Mouse (Mus musculus) heart, embryonic 14.5 days (tissue): ENCODE measurements around the gene Kirrel3. TPM values are rescaled to one million over a fixed set of nuclear protein-coding genes. Genes with fewer than 3 reads are reported as not detected.

Experiments used
- ATAC-seq: fragments of 200-750 bp; cut with Nextera tagmentation; 2 replicates; pipeline ENCODE4 v1.8.0; 2017; ENCODE audit warnings: low read depth, moderate TSS enrichment; ENCODE audit not compliant: insufficient number of reproducible peaks, insufficient read depth, low FRiP score
- H3K27ac ChIP-seq, 2 experiments: fragments of 200-500 bp in 1 of 2; fragments of 300-500 bp in 1 of 2; sonication (generic) in 1 of 2; replicated peaks in 1 of 2; 2 replicates each; pipeline ENCODE4 v1.5.1; 2012 to 2014; ENCODE audit warnings: low read depth in 2 of 2, low read length in 2 of 2, control low read depth in 1 of 2, mild to moderate bottlenecking in 1 of 2, mixed read lengths in 1 of 2; ENCODE audit not compliant: control insufficient read depth in 1 of 2, insufficient read depth in 1 of 2
- H3K27me3 ChIP-seq: fragments of 300-500 bp; sonication (generic); 2 replicates; pipeline ENCODE4 v1.6.1; 2014; ENCODE audit warnings: mild to moderate bottlenecking, low read length, control low read depth; ENCODE audit not compliant: control insufficient read depth, insufficient read depth
- H3K36me3 ChIP-seq: fragments of 300-500 bp; sonication (generic); 2 replicates; pipeline ENCODE4 v1.6.1; 2014; ENCODE audit warnings: mild to moderate bottlenecking, control low read depth, low read length, mixed read lengths; ENCODE audit not compliant: control insufficient read depth, insufficient read depth
- H3K4me1 ChIP-seq, 2 experiments: fragments of 200-500 bp in 1 of 2; fragments of 300-500 bp in 1 of 2; sonication (generic) in 1 of 2; 2 replicates each; pipeline ENCODE4 v1.6.1; 2012 to 2014; ENCODE audit warnings: low read length in 2 of 2, control low read depth in 1 of 2, mixed read lengths in 1 of 2; ENCODE audit not compliant: control insufficient read depth in 2 of 2, insufficient read depth in 2 of 2
- H3K4me2 ChIP-seq: fragments of 300-500 bp; sonication (generic); 2 replicates; pipeline ENCODE4 v1.6.1; 2014; ENCODE audit warnings: mild to moderate bottlenecking, low read length
- H3K4me3 ChIP-seq, 2 experiments: fragments of 200-500 bp in 1 of 2; fragments of 300-500 bp in 1 of 2; sonication (generic) in 1 of 2; 2 replicates each; pipeline ENCODE4 v1.5.1; 2012 to 2014; ENCODE audit warnings: low read length in 2 of 2, mild to moderate bottlenecking in 2 of 2, control low read depth in 1 of 2, low read depth in 1 of 2, moderate library complexity in 1 of 2; ENCODE audit not compliant: control insufficient read depth in 1 of 2, insufficient read depth in 1 of 2
- H3K9ac ChIP-seq: fragments of 300-500 bp; sonication (generic); 2 replicates; pipeline ENCODE4 v1.6.1; 2014; ENCODE audit warnings: mild to moderate bottlenecking, low read length
- H3K9me3 ChIP-seq: fragments of 300-500 bp; sonication (generic); 2 replicates; pipeline ENCODE4 v1.6.1; 2016; ENCODE audit warnings: low read length, control low read depth; ENCODE audit not compliant: control insufficient read depth
- WGBS: fragments of 180-500 bp; shearing (Covaris S2); extraction: QIAGEN DNeasy Blood & Tissue Kit; methylation state at CpG from one replicate; pipeline ENCODE4 v1.1.7; 2014; 5-methylcytosine and 5-hydroxymethylcytosine counted together
- polyA plus RNA-seq: library from polyadenylated mRNA; unstranded; fragments of >200 nt; fragmentation: Nextera tagmentation; extraction: Ambion mirVana; gene quantifications from 2 replicates; pipeline ENCODE4 v1.2.1, GENCODE M21; 2014

The Kirrel3 gene
- polyA plus RNA-seq, 1 experiment from 2014 or later: 1.0 TPM

- Histone ChIP-seq H3K27me3 (peaks cover 11% of the 10 kb centered on the region; the same call in 1 of the 2 replicates), H3K27ac (no peak overlapping the region), H3K36me3 (no peaks in the 10 kb centered on the region), H3K4me1 (no peaks in the 10 kb centered on the region), H3K9me3 (no peaks in the 10 kb centered on the region), H3K4me2 (no peak overlapping the region), H3K4me3 (no peak overlapping the region), H3K9ac (no peak overlapping the region)
- WGBS: 74% methylated on average over 14 of the region's 14 CpGs
- ATAC-seq: no peak
Observed at GRCm38 (mm10) chr9:34964172-34965040, 478.7 kb downstream of the Kirrel3 start.

DNA sequence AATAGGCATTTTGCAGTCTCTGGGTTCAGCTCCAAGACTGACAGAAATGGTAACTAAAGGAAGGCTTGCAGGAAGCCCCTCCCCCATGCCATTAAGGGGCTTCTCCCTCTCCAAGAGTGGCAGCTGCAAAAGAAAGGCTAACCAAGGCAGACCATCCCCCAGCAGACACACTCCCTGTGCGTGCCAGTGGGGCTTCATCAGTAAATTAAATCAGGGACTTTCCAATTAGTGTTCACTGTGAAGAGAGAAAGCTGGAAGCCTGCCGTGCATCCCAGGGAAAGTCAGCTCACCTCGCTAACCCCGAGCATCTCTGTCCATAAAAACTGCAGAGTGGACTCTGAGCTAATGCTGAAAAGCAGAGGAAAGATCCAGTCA is 479.3 kb downstream of the Kirrel3 start:
- no peak overlapping the region for H3K4me3 ChIP-seq
- no peaks in the 10 kb centered on the region for H3K9me3 ChIP-seq
- H3K9ac ChIP-seq: no peak overlapping the region
- no peak overlapping the region for H3K4me2 ChIP-seq
- no peak overlapping the region for H3K27ac ChIP-seq
- WGBS: 29% methylated on average over 4 of the region's 4 CpGs
- peaks cover 11% of the 10 kb centered on the region; the same call in 1 of the 2 replicates for H3K27me3 ChIP-seq
- no peaks in the 10 kb centered on the region for H3K4me1 ChIP-seq
- no peaks in the 10 kb centered on the region for H3K36me3 ChIP-seq
- no peak for ATAC-seq

DNA sequence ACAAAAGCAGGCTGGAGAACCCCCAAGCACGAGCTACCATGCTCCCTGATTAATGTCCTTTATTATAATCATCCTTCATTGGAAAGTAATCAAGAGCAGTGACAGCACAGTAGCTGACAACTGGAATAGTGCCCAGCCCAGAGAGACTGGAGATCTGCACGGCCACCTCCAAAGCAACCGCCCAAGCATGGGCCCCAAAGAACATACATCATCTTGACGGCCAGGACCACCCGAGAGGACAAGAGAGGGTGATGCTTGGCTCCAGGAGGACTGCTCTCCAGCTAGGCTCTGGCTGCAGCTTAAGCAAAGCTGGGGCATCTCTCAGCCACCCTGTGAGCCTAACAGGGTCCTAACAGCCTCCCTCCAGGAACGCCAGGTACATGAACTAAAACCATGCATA is 482.1 kb downstream of the Kirrel3 start:
- Histone ChIP-seq H3K36me3 (no peaks in the 10 kb centered on the region), H3K4me2 (no peak overlapping the region), H3K27me3 (peaks cover 4% of the 10 kb centered on the region; the same call in 1 of the 2 replicates), H3K9me3 (no peaks in the 10 kb centered on the region), H3K9ac (no peak overlapping the region), H3K27ac (no peak overlapping the region), H3K4me3 (no peak overlapping the region), H3K4me1 (peaks cover 0 to 2% of the 10 kb centered on the region in 2 experiments; a peak in 1 of 4 replicates)
- no peak for ATAC-seq
- WGBS: 67% methylated on average over 6 of the region's 6 CpGs

- WGBS: 57% methylated on average over 6 of the region's 6 CpGs
- H3K4me3 ChIP-seq: no peak overlapping the region
- no peak overlapping the region for H3K27ac ChIP-seq
- no peak for ATAC-seq
- no peak overlapping the region for H3K4me2 ChIP-seq
- no peaks in the 10 kb centered on the region for H3K9me3 ChIP-seq
- no peaks in the 10 kb centered on the region for H3K36me3 ChIP-seq
- peaks cover 0 to 2% of the 10 kb centered on the region in 2 experiments; a peak in 1 of 4 replicates for H3K4me1 ChIP-seq
- H3K27me3 ChIP-seq: no peaks in the 10 kb centered on the region
- H3K9ac ChIP-seq: no peak overlapping the region
Observed at GRCm38 (mm10) chr9:34969881-34970490, 484.3 kb downstream of the Kirrel3 start.

- no peaks in the 10 kb centered on the region for H3K9me3 ChIP-seq
- no peaks in the 10 kb centered on the region for H3K27me3 ChIP-seq
- no peak overlapping the region for H3K9ac ChIP-seq
- WGBS: 89% methylated on average over 1 of the region's 1 CpGs
- peaks cover 0 to 2% of the 10 kb centered on the region in 2 experiments; a peak in 1 of 4 replicates for H3K4me1 ChIP-seq
- H3K4me3 ChIP-seq: no peak overlapping the region
- H3K36me3 ChIP-seq: no peaks in the 10 kb centered on the region
- ATAC-seq: no peak
- H3K4me2 ChIP-seq: no peak overlapping the region
- H3K27ac ChIP-seq: no peak overlapping the region
Observed at GRCm38 (mm10) chr9:34974326-34974725, 488.6 kb downstream of the Kirrel3 start.

- Histone ChIP-seq H3K27ac (no peak overlapping the region), H3K27me3 (no peaks in the 10 kb centered on the region), H3K4me1 (peaks cover 0 to 2% of the 10 kb centered on the region in 2 experiments; a peak in 1 of 4 replicates), H3K4me2 (no peak overlapping the region), H3K36me3 (no peaks in the 10 kb centered on the region), H3K4me3 (no peak overlapping the region), H3K9me3 (no peaks in the 10 kb centered on the region), H3K9ac (no peak overlapping the region)
- ATAC-seq: no peak
- 85% methylated on average over 6 of the region's 6 CpGs for WGBS
Observed at GRCm38 (mm10) chr9:34975245-34975644, 489.6 kb downstream of the Kirrel3 start.

GRCm38 (mm10) chr9:34976596-34977462 is 491.1 kb downstream of the Kirrel3 start:
- Histone ChIP-seq H3K4me3 (no peak overlapping the region), H3K9ac (no peak overlapping the region), H3K4me1 (peaks cover 0 to 2% of the 10 kb centered on the region in 2 experiments; a peak in 1 of 4 replicates), H3K27me3 (no peaks in the 10 kb centered on the region), H3K9me3 (no peaks in the 10 kb centered on the region), H3K4me2 (no peak overlapping the region), H3K27ac (no peak overlapping the region), H3K36me3 (no peaks in the 10 kb centered on the region)
- 73% methylated on average over 8 of the region's 8 CpGs for WGBS
- no peak for ATAC-seq
